ENCODE assay signal across 21 mouse cellular contexts in genomic region chr6:106471840-106472608, GRCm38 (mm10).
DNase-seq lines count a peak whose midpoint lies in the region; ATAC-seq and TF ChIP-seq lines count a peak whose summit lies in the region.
"Had no signal": no experiment of that assay in that cellular context is flagged by ENCODE, and none has a peak within 500 bp of the region (broad histone marks: within the 10 kb centered on the region; RNA-seq: fewer than 3 reads in every experiment).

No protein-coding gene starts in this region.

- TF ChIP-seq EP300 in lung, postnatal 0 days (IDR thresholded peaks at IDR 0.05): no peak

- 30% methylated on average over 2 of the region's 2 CpGs for WGBS in lung, embryonic 15.5 days
- 28% methylated on average over 2 of the region's 2 CpGs for WGBS in lung, postnatal 0 days
- WGBS in lung, adult 2 months: 43% methylated on average over 2 of the region's 2 CpGs

- H3K4me2 ChIP-seq in lung, embryonic 15.5 days: no peak overlapping the region
- H3K4me2 ChIP-seq in lung, postnatal 0 days (replicated peaks; ENCODE audit: low read depth, low read length): no peak overlapping the region
- H3K4me2 ChIP-seq: embryonic facial prominence, embryonic 13.5 days; embryonic facial prominence, embryonic 15.5 days; forebrain, embryonic 12.5 days had no signal

- DNase-seq in lung, postnatal 25 days (ENCODE audit: low spot score): no peak
- peak; percentile 4 for DNase-seq in lung, postnatal 0 days (ENCODE audit: low spot score)
- no peak for DNase-seq in lung, adult 2 months
- DNase-seq: adrenal gland, adult 2 months; adrenal gland, postnatal 10 days; adrenal gland, postnatal 25 days; cerebellum, adult 11 months; cerebellum, adult 18-20 months; cerebellum, adult 8-10 months; cerebellum, adult 9-11 months; cerebellum, postnatal 14 days; cerebellum, postnatal 36 days; embryo, embryonic 11 days had no signal

- no peak overlapping the region for H3K9ac ChIP-seq in lung, embryonic 15.5 days
- H3K9ac ChIP-seq in lung, postnatal 0 days (replicated peaks; ENCODE audit: low read depth): no peak overlapping the region
- H3K9ac ChIP-seq: embryonic facial prominence, embryonic 13.5 days; embryonic facial prominence, embryonic 15.5 days; forebrain, embryonic 12.5 days had no signal

- no peak overlapping the region for H3K27ac ChIP-seq in lung, embryonic 15.5 days
- no peak overlapping the region for H3K27ac ChIP-seq in lung, postnatal 0 days (ENCODE audit: low read length)
- H3K27ac ChIP-seq: embryonic facial prominence, embryonic 13.5 days; embryonic facial prominence, embryonic 15.5 days; forebrain, embryonic 10.5 days; forebrain, embryonic 12.5 days had no signal

- peaks cover 5% of the 10 kb centered on the region; the same call in 1 of the 2 replicates for H3K4me1 ChIP-seq in lung, embryonic 15.5 days
- H3K4me1 ChIP-seq in lung, postnatal 0 days (ENCODE audit: insufficient read depth, low read depth, low read length): no peaks in the 10 kb centered on the region
- no peaks in the 10 kb centered on the region for H3K4me1 ChIP-seq in lung, adult 2 months (ENCODE audit: control insufficient read depth, insufficient read depth, low read length)
- H3K4me1 ChIP-seq: embryonic facial prominence, embryonic 13.5 days; embryonic facial prominence, embryonic 15.5 days; forebrain, embryonic 10.5 days; forebrain, embryonic 12.5 days had no signal

- ATAC-seq in lung, embryonic 15.5 days (ENCODE audit: borderline replicate concordance, extremely low read depth, low FRiP score, low TSS enrichment): peak; percentile 91
- no peak for ATAC-seq in lung, postnatal 0 days
- ATAC-seq: forebrain, embryonic 14.5 days; forebrain, embryonic 16.5 days had no signal

- no peaks in the 10 kb centered on the region for H3K27me3 ChIP-seq in lung, embryonic 15.5 days
- H3K27me3 ChIP-seq in lung, postnatal 0 days (replicated peaks; ENCODE audit: insufficient read depth, low read length): no peaks in the 10 kb centered on the region
- H3K27me3 ChIP-seq: embryonic facial prominence, embryonic 13.5 days; embryonic facial prominence, embryonic 15.5 days; forebrain, embryonic 12.5 days had no signal

- no peaks in the 10 kb centered on the region for H3K9me3 ChIP-seq in lung, embryonic 15.5 days
- no peaks in the 10 kb centered on the region for H3K9me3 ChIP-seq in lung, postnatal 0 days (ENCODE audit: low read length)
- H3K9me3 ChIP-seq: embryonic facial prominence, embryonic 13.5 days; embryonic facial prominence, embryonic 15.5 days; forebrain, embryonic 10.5 days; forebrain, embryonic 12.5 days had no signal

- TF ChIP-seq CTCF in lung, postnatal 0 days (IDR thresholded peaks at IDR 0.05): no peak
- no peak for TF ChIP-seq CTCF in lung, adult 2 months (IDR thresholded peaks at IDR 0.05; ENCODE audit: insufficient read depth, low read length)

- TF ChIP-seq POLR2A in lung, adult 2 months (IDR thresholded peaks at IDR 0.05; ENCODE audit: borderline replicate concordance, extremely low read depth, low read depth, low read length): no peak

- no peak overlapping the region for H3K4me3 ChIP-seq in lung, embryonic 15.5 days
- H3K4me3 ChIP-seq in lung, postnatal 0 days (ENCODE audit: low read depth, low read length): no peak overlapping the region
- H3K4me3 ChIP-seq in lung, adult 2 months (replicated peaks; ENCODE audit: extremely low read depth, low read depth, low read length): no peak overlapping the region
- H3K4me3 ChIP-seq: embryonic facial prominence, embryonic 13.5 days; embryonic facial prominence, embryonic 15.5 days; erythroblast, embryonic 14.5 days; forebrain, embryonic 10.5 days; forebrain, embryonic 12.5 days had no signal

- H3K36me3 ChIP-seq in lung, embryonic 15.5 days: no peaks in the 10 kb centered on the region
- H3K36me3 ChIP-seq in lung, postnatal 0 days (ENCODE audit: insufficient read depth, low read length): no peaks in the 10 kb centered on the region
- H3K36me3 ChIP-seq: embryonic facial prominence, embryonic 13.5 days; embryonic facial prominence, embryonic 15.5 days; forebrain, embryonic 10.5 days; forebrain, embryonic 12.5 days had no signal
